Mouse (Mus musculus): ENCODE data around the gene Hoxa6.

GRCm38 (mm10) chr6:52252775-52253376, 44.4 kb upstream of the Hoxa6 start:
- TF ChIP-seq POLR2A (IDR thresholded peaks at IDR 0.05; ENCODE audit: borderline replicate concordance, low read depth, low read length) (no peak), CTCF (IDR thresholded peaks at IDR 0.05; ENCODE audit: low read depth, low read length) (no peak)

All from bone marrow macrophage, adult 2 months (primary cell).